Mouse (Mus musculus): Measurements from ENCODE around the gene Kcnip2.

GRCm38 (mm10) chr19:45826146-45826545, 10.3 kb upstream of the Kcnip2 start:
- TF ChIP-seq CTCF (IDR thresholded peaks at IDR 0.05; ENCODE audit: low read depth) (no peak), EP300 (optimal IDR thresholded peaks at IDR 0.05) (no peak)

All from stomach, postnatal 0 days (tissue).